Mouse (Mus musculus): ENCODE data around the gene Acad9.

The Acad9 gene

GRCm38 (mm10) chr3:36065843-36066651 lies at the start of gene Acad9:
Gene Acad9 (plus strand): TSS chr3:36065979.
- DNase-seq (ENCODE audit: low spot score in 2 of 2) = peak; percentile 88 to 94

GRCm38 (mm10) chr3:36025732-36026131 lies 40.0 kb upstream of the Acad9 start:
- no peak for DNase-seq (ENCODE audit: low spot score in 2 of 2)

GRCm38 (mm10) chr3:36029993-36030392 lies 35.8 kb upstream of the Acad9 start:
- no peak for DNase-seq (ENCODE audit: low spot score in 2 of 2)

- no peak for DNase-seq (ENCODE audit: low spot score in 2 of 2)
These were observed 33.9 kb upstream of the Acad9 start for GRCm38 (mm10) chr3:36031740-36032510.

GRCm38 (mm10) chr3:36044520-36044919 lies 21.3 kb upstream of the Acad9 start:
- DNase-seq (ENCODE audit: low spot score in 2 of 2) = no peak

GRCm38 (mm10) chr3:36045086-36045485 lies 20.7 kb upstream of the Acad9 start:
- no peak for DNase-seq (ENCODE audit: low spot score in 2 of 2)

GRCm38 (mm10) chr3:36049106-36049505 lies 16.7 kb upstream of the Acad9 start:
- no peak for DNase-seq (ENCODE audit: low spot score in 2 of 2)

- DNase-seq (ENCODE audit: low spot score in 2 of 2) = no peak
These were observed 12.3 kb upstream of the Acad9 start, which contains the start of gene Ccdc144b for GRCm38 (mm10) chr3:36053447-36053846. Gene Ccdc144b (minus strand): TSS chr3:36053547.

GRCm38 (mm10) chr3:36060096-36060850 lies 5.5 kb upstream of the Acad9 start:
- DNase-seq (ENCODE audit: low spot score in 2 of 2) = peak; percentile 29 to 51

- DNase-seq (ENCODE audit: low spot score in 2 of 2) = no peak
These were observed 1.2 kb upstream of the Acad9 start for GRCm38 (mm10) chr3:36064592-36065061.

- DNase-seq (ENCODE audit: low spot score in 2 of 2) = no peak
These were observed 613 bp upstream of the Acad9 start for GRCm38 (mm10) chr3:36065166-36065565.

GRCm38 (mm10) chr3:36067731-36068130 lies 2.0 kb downstream of the Acad9 start:
- DNase-seq (ENCODE audit: low spot score in 2 of 2) = no peak

- DNase-seq (ENCODE audit: low spot score in 2 of 2) = no peak
These were observed 4.7 kb downstream of the Acad9 start for GRCm38 (mm10) chr3:36070436-36070835.

- no peak for DNase-seq (ENCODE audit: low spot score in 2 of 2)
These were observed 5.3 kb downstream of the Acad9 start for GRCm38 (mm10) chr3:36071047-36071446.

GRCm38 (mm10) chr3:36074231-36074630 lies 8.5 kb downstream of the Acad9 start:
- DNase-seq (ENCODE audit: low spot score in 2 of 2) = no peak

GRCm38 (mm10) chr3:36075466-36075865 lies 9.7 kb downstream of the Acad9 start:
- DNase-seq (ENCODE audit: low spot score in 2 of 2) = no peak

GRCm38 (mm10) chr3:36077386-36077785 lies 11.6 kb downstream of the Acad9 start:
- no peak for DNase-seq (ENCODE audit: low spot score in 2 of 2)

GRCm38 (mm10) chr3:36079886-36080285 lies 14.1 kb downstream of the Acad9 start:
- no peak for DNase-seq (ENCODE audit: low spot score in 2 of 2)

GRCm38 (mm10) chr3:36080741-36081140 lies 15.0 kb downstream of the Acad9 start:
- DNase-seq (ENCODE audit: low spot score in 2 of 2) = no peak

GRCm38 (mm10) chr3:36082843-36083242 lies 17.1 kb downstream of the Acad9 start:
- no peak for DNase-seq (ENCODE audit: low spot score in 2 of 2)

- DNase-seq (ENCODE audit: low spot score in 2 of 2) = no peak
These were observed 17.6 kb downstream of the Acad9 start for GRCm38 (mm10) chr3:36083381-36083780.

- no peak for DNase-seq (ENCODE audit: low spot score in 2 of 2)
These were observed 19.6 kb downstream of the Acad9 start for GRCm38 (mm10) chr3:36085394-36085793.
